Mouse (Mus musculus) liver, embryonic 14.5 days (tissue): Measurements from ENCODE around the gene Samd14.

ENCODE experiments used
- CTCF ChIP-seq: IDR thresholded peaks from 2 replicates; pipeline ENCODE4 v1.5.1; 2016; ENCODE audit warnings: antibody characterized with exemption, low read depth, control low read depth
- EP300 ChIP-seq: IDR thresholded peaks from 2 replicates; pipeline ENCODE4 v1.6.1; 2016; ENCODE audit warnings: antibody characterized with exemption, low read depth

DNA sequence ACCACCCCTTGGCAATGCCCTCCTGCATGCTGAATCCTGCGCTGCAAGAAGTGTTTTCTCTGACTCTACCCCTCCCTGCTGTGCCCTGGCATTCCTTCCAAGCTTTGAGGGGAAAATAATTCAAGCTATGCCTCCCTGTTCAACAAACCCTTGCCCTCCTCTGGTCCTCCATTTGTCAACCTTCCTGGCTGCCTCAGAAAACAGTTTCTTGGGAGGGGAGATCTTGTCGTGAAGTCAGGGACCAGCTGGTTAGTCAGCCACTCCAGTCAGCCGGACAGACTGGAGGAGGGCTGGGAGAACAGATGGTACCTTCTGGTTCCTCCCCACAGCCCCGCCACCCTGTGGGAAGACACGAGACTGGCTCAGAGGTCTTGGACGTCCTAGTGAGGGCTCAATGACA is 27.6 kb downstream of the Samd14 start:
- no peak for TF ChIP-seq CTCF
- no peak for TF ChIP-seq EP300
